Mouse (Mus musculus) duodenum, adult 2 months (tissue): ENCODE results near the gene Zar1l. TPM values are rescaled to one million over a fixed set of nuclear protein-coding genes. Genes with fewer than 3 reads are reported as not detected.

Experiments used
- polyA plus RNA-seq: library from polyadenylated mRNA; depleted of rRNA; stranded (reverse); fragments of >200 nt; gene quantifications from 2 replicates; pipeline ENCODE4 v1.2.3, GENCODE M21; 2012; ENCODE audit warnings: low replicate concordance; rRNA removed

Zar1l gene
- not detected in 2 replicates for polyA plus RNA-seq

GRCm38 (mm10) chr5:150518064-150518463 is at the start of gene Zar1l:
Zar1l (minus strand) TSS chr5:150518164.

GRCm38 (mm10) chr5:150521937-150522866 is 4.2 kb upstream of the Zar1l start, which contains the start of gene Brca2:
Brca2 (plus strand) TSS chr5:150522630.

Other genes starting within 250 kb of the Zar1l start
- 0.92 and 1.7 TPM in 2 replicates for gene Brca2, start 4.5 kb upstream of the Zar1l start, polyA plus RNA-seq
- gene N4bp2l1, start 79.0 kb upstream of the Zar1l start, polyA plus RNA-seq, result 13.0 and 13.7 TPM in 2 replicates
- gene N4bp2l2, start 148.0 kb upstream of the Zar1l start, polyA plus RNA-seq, result 2.1 and 2.4 TPM in 2 replicates
- 0.25 and 0.27 TPM in 2 replicates for gene Pds5b, start 155.6 kb upstream of the Zar1l start, polyA plus RNA-seq